Mouse (Mus musculus) hindbrain, embryonic 14.5 days (tissue): Measurements from ENCODE around the gene Rnf5. TPM values are rescaled to one million over a fixed set of nuclear protein-coding genes. Genes with fewer than 3 reads are reported as not detected.

Experiments used
- ATAC-seq: fragments of 200-750 bp; cut with Nextera tagmentation; 2 replicates; pipeline ENCODE4 v1.8.0; 2017; ENCODE audit warnings: moderate number of reproducible peaks, mild to moderate bottlenecking, moderate TSS enrichment, moderate library complexity; ENCODE audit not compliant: low FRiP score
- DNase-seq: peaks from one replicate; pipeline ENCODE4 v3.0.0-alpha.2; 2015; ENCODE audit warnings: low spot score
- H3K27ac ChIP-seq: fragments of 300-500 bp; sonication (generic); 2 replicates; pipeline ENCODE4 v1.5.1; 2014; ENCODE audit warnings: mild to moderate bottlenecking, moderate library complexity
- H3K27me3 ChIP-seq: fragments of 300-500 bp; sonication (generic); 2 replicates; pipeline ENCODE4 v1.6.1; 2014; ENCODE audit warnings: mild to moderate bottlenecking, low read length, mixed read lengths; ENCODE audit not compliant: control insufficient read depth, insufficient read depth
- H3K36me3 ChIP-seq: fragments of 300-500 bp; sonication (generic); replicated peaks from 2 replicates; pipeline ENCODE4 v1.6.1; 2014; ENCODE audit not compliant: control insufficient read depth, insufficient read depth
- H3K4me1 ChIP-seq: fragments of 300-500 bp; sonication (generic); replicated peaks from 2 replicates; pipeline ENCODE4 v1.6.1; 2014; ENCODE audit warnings: antibody characterized with exemption, low read length, mixed read lengths; ENCODE audit not compliant: control insufficient read depth, insufficient read depth
- H3K4me2 ChIP-seq: fragments of 300-500 bp; sonication (generic); replicated peaks from 2 replicates; pipeline ENCODE4 v1.6.1; 2014; ENCODE audit warnings: mild to moderate bottlenecking, moderate library complexity
- H3K4me3 ChIP-seq: fragments of 300-500 bp; sonication (generic); replicated peaks from 2 replicates; pipeline ENCODE4 v1.5.1; 2014; ENCODE audit warnings: mild to moderate bottlenecking, low read length
- H3K9ac ChIP-seq: fragments of 300-500 bp; sonication (generic); 2 replicates; pipeline ENCODE4 v1.6.1; 2014
- H3K9me3 ChIP-seq: fragments of 300-500 bp; sonication (generic); 2 replicates; pipeline ENCODE4 v1.6.1; 2016; ENCODE audit warnings: low read length; ENCODE audit not compliant: control insufficient read depth
- WGBS: fragments of 180-500 bp; shearing (Covaris S2); extraction: QIAGEN DNeasy Blood & Tissue Kit; methylation state at CpG from one replicate; pipeline ENCODE4 v1.1.7; 2014; 5-methylcytosine and 5-hydroxymethylcytosine counted together
- polyA plus RNA-seq: library from polyadenylated mRNA; unstranded; fragments of >200 nt; fragmentation: Nextera tagmentation; extraction: Ambion mirVana; gene quantifications from 2 replicates; pipeline ENCODE4 v1.2.1, GENCODE M21; 2014

Gene Rnf5
- polyA plus RNA-seq, 1 experiment from 2014 or later = 211 TPM

DNA sequence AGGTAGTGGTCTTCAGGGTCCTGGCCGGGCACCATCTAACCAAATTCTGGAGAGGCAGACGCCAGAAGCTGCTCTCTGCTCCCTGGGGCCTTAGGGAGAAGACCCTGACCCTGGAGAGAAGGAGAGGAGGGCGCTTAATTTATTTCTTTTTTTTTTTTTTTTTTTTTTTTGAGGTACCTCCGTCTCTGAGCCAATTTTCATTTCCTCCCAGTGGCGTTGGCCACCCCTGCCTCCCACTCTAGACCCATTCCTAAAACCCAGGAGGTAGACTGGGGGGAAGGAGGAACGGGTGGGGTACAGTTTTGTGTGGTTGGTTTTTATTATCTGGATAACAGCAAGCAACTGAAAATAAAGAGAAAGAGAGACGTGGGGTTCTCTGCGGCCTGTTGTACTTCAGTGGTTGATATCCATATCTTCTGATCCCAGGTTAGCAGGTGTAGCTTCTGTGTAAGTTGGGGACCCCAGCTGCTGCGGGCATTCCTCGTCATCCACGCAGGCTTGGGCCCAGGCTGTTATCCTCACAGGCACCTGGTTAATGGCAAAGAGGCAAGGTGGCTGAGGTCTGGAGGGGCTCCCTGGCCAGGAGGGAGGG lies 9.7 kb upstream of the Rnf5 start:
- ATAC-seq (no peak), DNase-seq (no peak)
- Histone ChIP-seq H3K36me3 (peaks cover 72% of the 10 kb centered on the region), H3K9me3 (no peaks in the 10 kb centered on the region), H3K27me3 (no peaks in the 10 kb centered on the region), H3K4me3 (no peak overlapping the region), H3K4me2 (no peak overlapping the region), H3K4me1 (peaks cover 7% of the 10 kb centered on the region; the same call in 1 of the 2 replicates), H3K27ac (no peak overlapping the region), H3K9ac (no peak overlapping the region)
- 88% methylated on average over 10 of the region's 11 CpGs for WGBS

- Histone ChIP-seq H3K27me3 (no peaks in the 10 kb centered on the region), H3K4me1 (peaks cover 24% of the 10 kb centered on the region), H3K36me3 (peaks cover 64% of the 10 kb centered on the region), H3K9ac (no peak overlapping the region), H3K4me2 (no peak overlapping the region), H3K27ac (no peak overlapping the region), H3K4me3 (no peak overlapping the region), H3K9me3 (no peaks in the 10 kb centered on the region)
- ATAC-seq = no peak
- no peak for DNase-seq
- WGBS = 90% methylated on average over 8 of the region's 8 CpGs
Measured at GRCm38 (mm10) chr17:34611050-34611449, 7.6 kb upstream of the Rnf5 start.

GRCm38 (mm10) chr17:34607997-34608396 lies 4.5 kb upstream of the Rnf5 start:
- Histone ChIP-seq H3K9ac (no peak overlapping the region; the same call in 1 of the 2 replicates), H3K4me2 (no peak overlapping the region), H3K9me3 (no peaks in the 10 kb centered on the region), H3K27ac (no peak overlapping the region), H3K4me1 (peaks cover 34% of the 10 kb centered on the region), H3K27me3 (no peaks in the 10 kb centered on the region), H3K36me3 (peaks cover 36% of the 10 kb centered on the region), H3K4me3 (no peak overlapping the region)
- ATAC-seq = no peak
- 88% methylated on average over 7 of the region's 7 CpGs for WGBS
- DNase-seq = no peak

- peak overlapping the region; percentile 92 for H3K9ac ChIP-seq
- 15% methylated on average over 32 of the region's 32 CpGs for WGBS
- no peaks in the 10 kb centered on the region for H3K9me3 ChIP-seq
- peaks cover 20% of the 10 kb centered on the region for H3K36me3 ChIP-seq
- no peaks in the 10 kb centered on the region for H3K27me3 ChIP-seq
- no peak for ATAC-seq
- peaks cover 43% of the 10 kb centered on the region for H3K4me1 ChIP-seq
- peak overlapping the region; percentile 87 for H3K27ac ChIP-seq
- DNase-seq = no peak
- H3K4me2 ChIP-seq = peak overlapping the region; percentile 66
- peak overlapping the region; percentile 80 for H3K4me3 ChIP-seq
Measured at GRCm38 (mm10) chr17:34606186-34607039, 2.9 kb upstream of the Rnf5 start.

GRCm38 (mm10) chr17:34605609-34606008 lies 2.1 kb upstream of the Rnf5 start:
- H3K4me2 ChIP-seq = peak overlapping the region; percentile 66
- ATAC-seq (peak; percentile 58), DNase-seq (peak; percentile 94)
- H3K9me3 ChIP-seq = no peaks in the 10 kb centered on the region
- H3K4me1 ChIP-seq = peaks cover 43% of the 10 kb centered on the region
- peak overlapping the region; percentile 80 for H3K4me3 ChIP-seq
- no peaks in the 10 kb centered on the region for H3K27me3 ChIP-seq
- peak overlapping the region; percentile 92 for H3K9ac ChIP-seq
- peaks cover 19% of the 10 kb centered on the region for H3K36me3 ChIP-seq
- 0% methylated on average over 28 of the region's 30 CpGs for WGBS
- peak overlapping the region; percentile 87 for H3K27ac ChIP-seq

- H3K27ac ChIP-seq = peak overlapping the region; percentile 87
- no peak for DNase-seq
- peak overlapping the region; percentile 92 for H3K9ac ChIP-seq
- peak overlapping the region; percentile 80 for H3K4me3 ChIP-seq
- no peaks in the 10 kb centered on the region for H3K9me3 ChIP-seq
- H3K27me3 ChIP-seq = no peaks in the 10 kb centered on the region
- H3K36me3 ChIP-seq = peaks cover 16% of the 10 kb centered on the region
- peak overlapping the region; percentile 66 for H3K4me2 ChIP-seq
- H3K4me1 ChIP-seq = peaks cover 43% of the 10 kb centered on the region
- ATAC-seq = no peak
- WGBS = 17% methylated on average over 24 of the region's 24 CpGs
Measured at GRCm38 (mm10) chr17:34604511-34605237, 1.2 kb upstream of the Rnf5 start.

DNA sequence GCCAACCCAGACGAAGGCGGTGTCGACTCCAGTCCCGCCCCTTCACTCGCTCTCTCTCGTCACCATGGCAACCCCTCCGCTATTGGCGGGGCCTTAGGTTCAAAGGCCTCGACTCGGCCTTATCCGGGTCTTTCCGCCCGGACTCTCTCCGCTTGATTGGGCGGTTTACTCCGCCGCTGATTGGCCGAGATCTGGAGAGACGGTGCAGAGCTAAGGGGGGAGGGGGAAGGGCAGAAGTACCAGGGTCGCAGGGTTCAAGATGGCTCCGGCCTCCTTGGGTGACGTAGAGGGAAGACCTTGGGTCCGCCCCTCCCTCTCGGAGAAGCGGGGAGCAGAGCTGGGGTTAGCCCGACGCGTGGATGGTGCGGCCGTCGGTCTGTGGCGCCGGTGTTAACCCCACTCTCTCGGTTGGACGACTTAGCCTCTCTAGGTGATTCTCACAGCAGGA lies 595 bp upstream of the Rnf5 start, which contains the start of gene Agpat1:
TSS of gene Agpat1 (plus strand) at position 202 of the 448 bp plus-strand sequence.
- WGBS = under 1% methylated on average over 35 of the region's 35 CpGs
- DNase-seq = peak; percentile 99

DNA sequence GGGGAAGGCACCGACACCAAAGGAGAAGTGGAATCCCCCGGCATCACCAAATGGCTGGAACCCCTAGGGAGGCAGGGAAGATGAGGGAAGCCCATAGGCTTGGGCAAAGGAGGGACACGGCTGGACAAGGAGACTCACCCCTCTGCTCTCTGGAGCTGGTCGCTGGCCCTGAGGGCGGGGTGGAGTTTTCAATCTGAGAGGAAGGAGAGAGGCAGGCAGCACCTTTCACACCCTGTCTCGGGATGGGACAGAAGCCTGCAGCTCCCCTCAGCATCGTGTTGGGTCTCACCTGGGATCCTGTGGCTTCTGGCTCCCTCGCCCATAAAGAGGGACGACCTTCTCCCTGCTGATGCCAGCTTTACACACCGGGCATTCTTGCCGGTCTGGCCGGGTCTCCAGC lies 1.7 kb downstream of the Rnf5 start:
- 0 out of 2 replicates have a peak overlapping the region, but pooled peaks have one; percentile 71 for H3K9ac ChIP-seq
- H3K4me3 ChIP-seq = no peak overlapping the region
- DNase-seq (no peak), ATAC-seq (no peak)
- 91% methylated on average over 12 of the region's 12 CpGs for whole genome bisulfite sequencing
- H3K27me3 ChIP-seq = no peaks in the 10 kb centered on the region
- peaks cover 23% of the 10 kb centered on the region for H3K4me1 ChIP-seq
- H3K4me2 ChIP-seq = peak overlapping the region; percentile 76
- no peaks in the 10 kb centered on the region for H3K9me3 ChIP-seq
- H3K27ac ChIP-seq = no peak overlapping the region
- H3K36me3 ChIP-seq = peaks cover 12% of the 10 kb centered on the region

More for the DNA sequence above, 595 bp upstream of the Rnf5 start, which contains the start of gene Agpat1:
- Histone ChIP-seq H3K27ac (peak within 1 kb of the TSS; percentile 87), H3K4me1 (peaks cover 43% of the 10 kb centered on the region), H3K9me3 (no peaks in the 10 kb centered on the region), H3K4me2 (peak within 1 kb of the TSS; percentile 76), H3K4me3 (peak within 1 kb of the TSS; percentile 80), H3K36me3 (peaks cover 16% of the 10 kb centered on the region), H3K9ac (peak within 1 kb of the TSS; percentile 92), H3K27me3 (no peaks in the 10 kb centered on the region)
- ATAC-seq = peak; percentile 89

GRCm38 (mm10) chr17:34599891-34600290 lies 3.6 kb downstream of the Rnf5 start:
- ATAC-seq = no peak
- 80% methylated on average over 9 of the region's 9 CpGs for WGBS
- no peak overlapping the region for H3K4me2 ChIP-seq

More at GRCm38 (mm10) chr17:34599891-34600290, 3.6 kb downstream of the Rnf5 start:
- Histone ChIP-seq H3K36me3 (peaks cover 26% of the 10 kb centered on the region), H3K4me1 (peaks cover 15% of the 10 kb centered on the region), H3K27ac (no peak overlapping the region), H3K27me3 (no peaks in the 10 kb centered on the region), H3K4me3 (no peak overlapping the region), H3K9me3 (no peaks in the 10 kb centered on the region), H3K9ac (no peak overlapping the region)
- no peak for DNase-seq
